Comparison of ENCODE assay signal across 31 mouse cellular contexts in the genomic region with DNA sequence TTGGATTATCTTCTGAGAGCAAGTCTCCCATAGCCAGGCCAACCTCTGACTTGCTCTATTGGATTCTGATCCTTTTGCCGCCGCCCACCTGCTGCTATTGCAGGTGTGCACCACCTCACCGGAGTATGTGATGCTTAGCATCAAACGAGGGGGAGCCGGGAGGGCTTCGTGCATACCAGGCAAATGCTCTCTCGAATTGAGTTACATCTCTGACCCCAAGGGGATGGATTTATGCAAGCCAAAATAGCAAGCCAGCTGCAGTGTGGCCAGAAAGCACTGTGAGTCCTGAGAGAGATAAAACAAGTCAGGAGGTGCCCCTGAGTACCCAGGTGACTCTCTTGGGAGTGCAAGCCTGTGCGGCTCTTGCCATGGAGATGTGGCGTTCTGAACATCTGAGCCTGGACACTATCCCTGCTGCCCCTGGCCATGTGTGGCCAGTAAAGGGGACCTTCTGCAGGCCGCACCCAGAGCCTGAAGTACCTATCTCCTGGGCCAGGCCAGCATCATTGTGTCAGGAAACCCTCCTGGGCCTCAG. TPM values are rescaled to one million over a fixed set of nuclear protein-coding genes. Genes with fewer than 3 reads are reported as not detected.
DNase-seq lines count a peak whose midpoint lies in the region; ATAC-seq and TF ChIP-seq lines count a peak whose summit lies in the region.
"Had no signal": no experiment of that assay in that cellular context is flagged by ENCODE, and none has a peak within 500 bp of the region (broad histone marks: within the 10 kb centered on the region; RNA-seq: fewer than 3 reads in every experiment).

No protein-coding gene starts in this region.

- 82% methylated on average over 10 of the region's 10 CpGs for WGBS in intestine, postnatal 0 days
- 87% methylated on average over 10 of the region's 10 CpGs for WGBS in intestine, embryonic 16.5 days

- H3K27me3 ChIP-seq in intestine, postnatal 0 days (replicated peaks; ENCODE audit: control insufficient read depth, insufficient read depth, low read length): no peaks in the 10 kb centered on the region
- H3K27me3 ChIP-seq in intestine, embryonic 16.5 days (replicated peaks; ENCODE audit: control insufficient read depth, insufficient read depth, low read length): no peaks in the 10 kb centered on the region
- H3K27me3 ChIP-seq: embryonic facial prominence, embryonic 13.5 days; heart, embryonic 13.5 days; hindbrain, embryonic 13.5 days had no signal

- DNase-seq in gastrocnemius, adult 2 months: no peak
- no peak for DNase-seq in gastrocnemius, postnatal 36 days
- no peak for DNase-seq in thymus, postnatal 4 days
- no peak for DNase-seq in right cerebral cortex, postnatal 25 days
- DNase-seq: adrenal gland, adult 2 months; adrenal gland, postnatal 14 days; B cell, adult 2 months; cerebellum, adult 11-12 months; cerebellum, adult 8-10 months; cerebellum, postnatal 10 days; cerebellum, postnatal 36 days; embryo, embryonic 11 days; forebrain, postnatal 0 days; gastrocnemius, postnatal 10 days; heart, adult 18-20 months; kidney, adult 11 months had no signal

- no peak overlapping the region for H3K4me2 ChIP-seq in intestine, postnatal 0 days (replicated peaks; ENCODE audit: low read depth)
- H3K4me2 ChIP-seq in intestine, embryonic 16.5 days (ENCODE audit: low read depth, low read length): no peak overlapping the region
- H3K4me2 ChIP-seq: embryonic facial prominence, embryonic 13.5 days; heart, embryonic 13.5 days; hindbrain, embryonic 13.5 days had no signal

- H3K4me3 ChIP-seq in gastrocnemius, adult 2 months: no peak overlapping the region
- H3K4me3 ChIP-seq in intestine, postnatal 0 days (ENCODE audit: low read depth, low read length): no peak overlapping the region
- no peak overlapping the region for H3K4me3 ChIP-seq in intestine, embryonic 16.5 days (ENCODE audit: low read length)
- H3K4me3 ChIP-seq in brown adipose tissue, adult 24 weeks (ENCODE audit: insufficient read depth, low read depth, low read length): no peak overlapping the region
- H3K4me3 ChIP-seq: embryonic facial prominence, embryonic 10.5 days; embryonic facial prominence, embryonic 13.5 days; erythroblast, embryonic 14.5 days; heart, embryonic 10.5 days; heart, embryonic 13.5 days; hindbrain, embryonic 10.5 days; hindbrain, embryonic 13.5 days had no signal

- intact Hi-C loops in gastrocnemius, adult 2 months (cut with DNase I): no loop called here
- intact Hi-C loops in gastrocnemius, postnatal 36 days (cut with DNase I): loop anchor here (5.0 kb wide), 1 partner anchor 32 kb away; no protein-coding TSS in a partner anchor

- ATAC-seq in intestine, postnatal 0 days: no peak
- no peak for ATAC-seq in intestine, embryonic 16.5 days
- ATAC-seq: forebrain, embryonic 14.5 days; forebrain, postnatal 0 days; hindbrain, embryonic 16.5 days; inflammation-experienced regulatory T-cells, adult 6 months had no signal

- TF ChIP-seq CTCF in gastrocnemius, adult 2 months (IDR thresholded peaks at IDR 0.05): no peak
- TF ChIP-seq CTCF in intestine, postnatal 0 days (IDR thresholded peaks at IDR 0.05; ENCODE audit: low read depth): no peak

- no peak overlapping the region for H3K9ac ChIP-seq in intestine, postnatal 0 days (ENCODE audit: low read depth, low read length)
- H3K9ac ChIP-seq in intestine, embryonic 16.5 days (ENCODE audit: low read depth, low read length): no peak overlapping the region
- H3K9ac ChIP-seq: embryonic facial prominence, embryonic 13.5 days; forebrain, postnatal 0 days; heart, embryonic 13.5 days; hindbrain, embryonic 13.5 days had no signal

- peaks cover 30% of the 10 kb centered on the region for H3K36me3 ChIP-seq in intestine, postnatal 0 days (ENCODE audit: control insufficient read depth, insufficient read depth)
- H3K36me3 ChIP-seq in intestine, embryonic 16.5 days (ENCODE audit: control insufficient read depth, insufficient read depth, low read length): peaks cover 3% of the 10 kb centered on the region; the same call in 1 of the 2 replicates

- no peaks in the 10 kb centered on the region for H3K9me3 ChIP-seq in intestine, postnatal 0 days (ENCODE audit: control insufficient read depth)
- H3K9me3 ChIP-seq in intestine, embryonic 16.5 days (ENCODE audit: control insufficient read depth, low read length): no peaks in the 10 kb centered on the region
- H3K9me3 ChIP-seq: embryonic facial prominence, embryonic 10.5 days; embryonic facial prominence, embryonic 13.5 days; heart, embryonic 10.5 days; heart, embryonic 13.5 days; hindbrain, embryonic 10.5 days; hindbrain, embryonic 13.5 days had no signal

- 0 out of 2 replicates have a peak, but pooled peaks cover 6% of the 10 kb centered on the region for H3K4me1 ChIP-seq in intestine, postnatal 0 days (replicated peaks; ENCODE audit: control insufficient read depth, insufficient read depth, low read length)
- H3K4me1 ChIP-seq in intestine, embryonic 16.5 days (ENCODE audit: control insufficient read depth, insufficient read depth, low read length): peaks cover 15% of the 10 kb centered on the region
- peaks cover 25% of the 10 kb centered on the region for H3K4me1 ChIP-seq in brown adipose tissue, adult 24 weeks (ENCODE audit: control insufficient read depth, insufficient read depth, insufficient read length, low read length)

- 0 out of 2 replicates have a peak overlapping the region, but pooled peaks have one; percentile 24 for H3K27ac ChIP-seq in gastrocnemius, adult 2 months
- H3K27ac ChIP-seq in intestine, postnatal 0 days (ENCODE audit: low read depth, low read length): 0 out of 2 replicates have a peak overlapping the region, but pooled peaks have one; percentile 15
- H3K27ac ChIP-seq in intestine, embryonic 16.5 days (ENCODE audit: low read length): no peak overlapping the region
- H3K27ac ChIP-seq in brown adipose tissue, adult 24 weeks (replicated peaks; ENCODE audit: low read depth, low read length): peak overlapping the region; percentile 64
- H3K27ac ChIP-seq: embryonic facial prominence, embryonic 10.5 days; embryonic facial prominence, embryonic 13.5 days; heart, embryonic 10.5 days; heart, embryonic 13.5 days; hindbrain, embryonic 10.5 days; hindbrain, embryonic 13.5 days had no signal

RNA-seq across cellular contexts. Expression of gene Tmem120a, which starts 24.6 kb away (rescaled TPM):
- total RNA-seq in gastrocnemius, adult 2 months (2021): 1 to 10 TPM; 7.6 to 8.3 TPM
- 1 to 10 TPM; 4.3 to 7.8 TPM for total RNA-seq in gastrocnemius, postnatal 36 days (2021)
- 127 and 132 TPM in 2 replicates for polyA plus RNA-seq in intestine, postnatal 0 days (2015; fragmentation: Nextera tagmentation; extraction: Ambion mirVana)
- 65.1 and 65.8 TPM in 2 replicates for polyA plus RNA-seq in intestine, embryonic 16.5 days (2015; fragmentation: Nextera tagmentation; extraction: Ambion mirVana)
- polyA plus RNA-seq in brown adipose tissue, adult 24 weeks (2012; ENCODE audit: insufficient read depth, insufficient read length, missing spikeins): 131 and 304 TPM in 2 replicates

RNA-seq across cellular contexts. Expression of gene Por, which starts 49.8 kb away (rescaled TPM):
- total RNA-seq in gastrocnemius, adult 2 months (2021): 10 to 100 TPM; 31.4 to 32.7 TPM
- total RNA-seq in gastrocnemius, postnatal 36 days (2021): 10 to 100 TPM; 26.3 to 31.8 TPM
- 82.3 and 91.7 TPM in 2 replicates for polyA plus RNA-seq in intestine, postnatal 0 days (2015; fragmentation: Nextera tagmentation; extraction: Ambion mirVana)
- 111 and 116 TPM in 2 replicates for polyA plus RNA-seq in intestine, embryonic 16.5 days (2015; fragmentation: Nextera tagmentation; extraction: Ambion mirVana)
- 138 and 156 TPM in 2 replicates for polyA plus RNA-seq in brown adipose tissue, adult 24 weeks (2012; ENCODE audit: insufficient read depth, insufficient read length, missing spikeins)

RNA-seq across cellular contexts. Expression of gene Styxl1, which starts 58.5 kb away (rescaled TPM):
- not detected for total RNA-seq in gastrocnemius, adult 2 months (2021)
- not detected for total RNA-seq in gastrocnemius, postnatal 36 days (2021)
- polyA plus RNA-seq in intestine, postnatal 0 days (2015; fragmentation: Nextera tagmentation; extraction: Ambion mirVana): 0.21 and 0.27 TPM in 2 replicates
- 0.21 and 0.35 TPM in 2 replicates for polyA plus RNA-seq in intestine, embryonic 16.5 days (2015; fragmentation: Nextera tagmentation; extraction: Ambion mirVana)
- polyA plus RNA-seq in brown adipose tissue, adult 24 weeks (2012; ENCODE audit: insufficient read depth, insufficient read length, missing spikeins): not detected in 2 replicates
- total RNA-seq: gastrocnemius, postnatal 10 days; heart, adult 18-20 months; heart, postnatal 25 days; MEL had no signal
- polyA plus RNA-seq: erythroblast, embryonic 14.5 days; heart, embryonic 13.5 days had no signal

RNA-seq across cellular contexts. Expression of gene Mdh2, which starts 58.6 kb away (rescaled TPM):
- 1,000 to 10,000 TPM in 1 of 2 experiments, 100 to 1,000 TPM in 1; 910 to 1,211 TPM for total RNA-seq in gastrocnemius, adult 2 months (2021)
- 1,000 to 10,000 TPM; 1,079 to 1,088 TPM for total RNA-seq in gastrocnemius, postnatal 36 days (2021)
- 798 and 872 TPM in 2 replicates for polyA plus RNA-seq in intestine, postnatal 0 days (2015; fragmentation: Nextera tagmentation; extraction: Ambion mirVana)
- 873 and 892 TPM in 2 replicates for polyA plus RNA-seq in intestine, embryonic 16.5 days (2015; fragmentation: Nextera tagmentation; extraction: Ambion mirVana)
- polyA plus RNA-seq in brown adipose tissue, adult 24 weeks (2012; ENCODE audit: insufficient read depth, insufficient read length, missing spikeins): 1,985 and 2,008 TPM in 2 replicates
